11 mouse cellular contexts compared by ENCODE assay signal in the genomic region with DNA sequence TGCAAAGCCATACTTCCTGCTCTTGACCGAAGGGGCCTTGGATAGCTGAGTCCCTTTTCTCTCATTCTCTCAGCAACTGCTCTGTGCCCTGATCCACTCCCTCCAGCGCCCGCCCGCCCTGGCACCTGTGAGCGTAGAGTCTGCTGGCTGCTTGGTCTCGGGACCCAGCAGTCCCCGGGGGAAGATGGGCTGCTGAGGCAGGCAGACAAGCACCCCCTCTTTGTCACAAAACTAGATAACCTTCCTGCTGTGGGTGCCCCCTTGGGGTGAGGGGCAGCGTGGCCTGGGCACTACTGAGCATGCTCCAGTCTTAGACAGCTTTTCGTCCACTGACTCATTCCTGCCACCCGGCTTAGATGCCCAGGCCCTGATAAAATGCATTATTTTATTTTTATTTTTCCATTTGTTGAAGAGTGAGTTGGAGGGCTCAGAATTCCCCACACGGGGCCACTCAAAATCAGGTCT. TPM values are rescaled to one million over a fixed set of nuclear protein-coding genes. Genes with fewer than 3 reads are reported as not detected.
A peak's percentile ranks its signal among the peaks of the same experiment; 100 is the strongest.
DNase-seq lines count a peak whose midpoint lies in the region; ATAC-seq and TF ChIP-seq lines count a peak whose summit lies in the region.
"Had no signal": no experiment of that assay in that cellular context is flagged by ENCODE, and none has a peak within 500 bp of the region (broad histone marks: within the 10 kb centered on the region; RNA-seq: fewer than 3 reads in every experiment).

No protein-coding gene starts in this region.

- no peak for DNase-seq in kidney, adult 2 months
- no peak for DNase-seq in layer of hippocampus, adult 11-12 months (ENCODE audit: low spot score)
- no peak for DNase-seq in left cerebral cortex, postnatal 36 days (ENCODE audit: low spot score in 2 of 2)
- DNase-seq in gastrocnemius, postnatal 10 days = no peak

- H3K4me1 ChIP-seq in kidney, embryonic 16.5 days (ENCODE audit: insufficient read depth, low read length) = peaks cover 53% of the 10 kb centered on the region
- peaks cover 13% of the 10 kb centered on the region for H3K4me1 ChIP-seq in kidney, adult 2 months (ENCODE audit: control insufficient read depth, insufficient read depth, low read length)
- peaks cover 56% of the 10 kb centered on the region for H3K4me1 ChIP-seq in embryonic facial prominence, embryonic 13.5 days
- peaks cover 49% of the 10 kb centered on the region for H3K4me1 ChIP-seq in intestine, embryonic 15.5 days (replicated peaks)
- H3K4me1 ChIP-seq in neural tube, embryonic 15.5 days = peaks cover 47% of the 10 kb centered on the region

- intact Hi-C loops in left cerebral cortex, postnatal 36 days (cut with DNase I) = loop anchor here (2.0 to 5.0 kb wide), 4 partner anchors 48 to 153 kb away; a partner anchor contains a TSS

- no peaks in the 10 kb centered on the region for H3K36me3 ChIP-seq in kidney, embryonic 16.5 days (ENCODE audit: insufficient read depth, low read length)
- H3K36me3 ChIP-seq in kidney, adult 2 months (ENCODE audit: control insufficient read depth, insufficient read depth, low read length) = no peaks in the 10 kb centered on the region
- no peaks in the 10 kb centered on the region for H3K36me3 ChIP-seq in embryonic facial prominence, embryonic 13.5 days
- H3K36me3 ChIP-seq in intestine, embryonic 15.5 days = no peaks in the 10 kb centered on the region
- no peaks in the 10 kb centered on the region for H3K36me3 ChIP-seq in neural tube, embryonic 15.5 days

- 74% methylated on average over 11 of the region's 11 CpGs for WGBS in kidney, embryonic 16.5 days
- WGBS in kidney, adult 2 months = 84% methylated on average over 11 of the region's 11 CpGs
- WGBS in embryonic facial prominence, embryonic 13.5 days = 79% methylated on average over 11 of the region's 11 CpGs
- 78% methylated on average over 11 of the region's 11 CpGs for WGBS in intestine, embryonic 15.5 days
- 68% methylated on average over 11 of the region's 11 CpGs for WGBS in neural tube, embryonic 15.5 days

- H3K9ac ChIP-seq in kidney, embryonic 16.5 days (replicated peaks; ENCODE audit: low read length) = no peak overlapping the region
- no peak overlapping the region for H3K9ac ChIP-seq in embryonic facial prominence, embryonic 13.5 days
- 0 out of 2 replicates have a peak overlapping the region, but pooled peaks have one; percentile 5 for H3K9ac ChIP-seq in intestine, embryonic 15.5 days
- H3K9ac ChIP-seq in neural tube, embryonic 15.5 days (replicated peaks) = no peak overlapping the region

- peak overlapping the region; percentile 94 for H3K27ac ChIP-seq in kidney, embryonic 16.5 days (ENCODE audit: low read length)
- H3K27ac ChIP-seq in kidney, adult 2 months (ENCODE audit: insufficient read depth, low read depth, low read length) = no peak overlapping the region
- peak overlapping the region; percentile 8; the same call in 1 of the 2 replicates for H3K27ac ChIP-seq in embryonic facial prominence, embryonic 13.5 days
- H3K27ac ChIP-seq in intestine, embryonic 15.5 days = peak overlapping the region; percentile 70
- H3K27ac ChIP-seq in neural tube, embryonic 15.5 days (replicated peaks) = peak overlapping the region; percentile 80

- no peaks in the 10 kb centered on the region for H3K9me3 ChIP-seq in kidney, embryonic 16.5 days (ENCODE audit: low read length)
- no peaks in the 10 kb centered on the region for H3K9me3 ChIP-seq in embryonic facial prominence, embryonic 13.5 days
- H3K9me3 ChIP-seq in intestine, embryonic 15.5 days = no peaks in the 10 kb centered on the region
- H3K9me3 ChIP-seq in neural tube, embryonic 15.5 days (replicated peaks) = no peaks in the 10 kb centered on the region

- H3K27me3 ChIP-seq in kidney, embryonic 16.5 days (ENCODE audit: insufficient read depth, low read length) = no peaks in the 10 kb centered on the region
- H3K27me3 ChIP-seq in kidney, adult 2 months (replicated peaks; ENCODE audit: control insufficient read depth, insufficient read depth, low read length) = no peaks in the 10 kb centered on the region
- H3K27me3 ChIP-seq in embryonic facial prominence, embryonic 13.5 days = no peaks in the 10 kb centered on the region
- no peaks in the 10 kb centered on the region for H3K27me3 ChIP-seq in intestine, embryonic 15.5 days (replicated peaks)
- no peaks in the 10 kb centered on the region for H3K27me3 ChIP-seq in neural tube, embryonic 15.5 days (replicated peaks)

- H3K4me2 ChIP-seq in kidney, embryonic 16.5 days (replicated peaks; ENCODE audit: low read depth, low read length) = no peak overlapping the region
- H3K4me2 ChIP-seq in embryonic facial prominence, embryonic 13.5 days = no peak overlapping the region
- H3K4me2 ChIP-seq in intestine, embryonic 15.5 days (replicated peaks) = no peak overlapping the region
- H3K4me2 ChIP-seq in neural tube, embryonic 15.5 days = no peak overlapping the region

- no peak for TF ChIP-seq CTCF in kidney, adult 2 months (conservative IDR thresholded peaks at IDR 0.05; ENCODE audit: insufficient read depth, insufficient read length, low read depth, low read length)

- TF ChIP-seq POLR2A in kidney, adult 2 months (IDR thresholded peaks at IDR 0.05; ENCODE audit: low read depth, low read length) = no peak

- ATAC-seq in kidney, embryonic 16.5 days (ENCODE audit: low FRiP score, low TSS enrichment) = no peak
- ATAC-seq in embryonic facial prominence, embryonic 13.5 days (ENCODE audit: insufficient number of reproducible peaks, insufficient read depth, low FRiP score, low TSS enrichment, low read depth) = no peak
- ATAC-seq in intestine, embryonic 15.5 days = no peak
- ATAC-seq in neural tube, embryonic 15.5 days (ENCODE audit: low FRiP score) = no peak; the same call in 1 of the 2 replicates

- no peak overlapping the region for H3K4me3 ChIP-seq in kidney, embryonic 16.5 days (ENCODE audit: low read length)
- H3K4me3 ChIP-seq in kidney, adult 2 months (ENCODE audit: insufficient read depth, low read depth, low read length) = no peak overlapping the region
- no peak overlapping the region for H3K4me3 ChIP-seq in embryonic facial prominence, embryonic 13.5 days
- no peak overlapping the region for H3K4me3 ChIP-seq in intestine, embryonic 15.5 days (replicated peaks)
- no peak overlapping the region for H3K4me3 ChIP-seq in neural tube, embryonic 15.5 days (replicated peaks)

RNA-seq across cellular contexts. Expression of a gene that starts 48.3 kb away (rescaled TPM):
- 0.60 TPM in 1 of 2 replicates, not detected in the other for polyA plus RNA-seq in kidney, embryonic 16.5 days (2015; fragmentation: Nextera tagmentation; extraction: Ambion mirVana)
- polyA plus RNA-seq in kidney, adult 2 months (2012; rRNA removed) = not detected in 2 replicates
- polyA plus RNA-seq in embryonic facial prominence, embryonic 13.5 days (2015; fragmentation: Nextera tagmentation; extraction: Ambion mirVana) = not detected in 2 replicates
- not detected in 2 replicates for polyA plus RNA-seq in intestine, embryonic 15.5 days (2015; fragmentation: Nextera tagmentation; extraction: Ambion mirVana)
- polyA plus RNA-seq in neural tube, embryonic 15.5 days (2015; fragmentation: Nextera tagmentation; extraction: Ambion mirVana) = 0.26 TPM in 1 of 2 replicates, not detected in the other
- total RNA-seq in left cerebral cortex, postnatal 36 days (2021) = not detected
- not detected for total RNA-seq in gastrocnemius, postnatal 10 days (2021)
- total RNA-seq: adrenal gland, postnatal 14 days; heart, postnatal 10 days; left cerebral cortex, postnatal 4 days had no signal
